Mouse (Mus musculus): ENCODE data around the gene Scaf1.
A peak's percentile ranks its signal among the peaks of the same experiment; 100 is the strongest.
"Not testable (repeated sequence)": the region's sequence is repeated elsewhere in the genome, so short reads cannot be mapped to it uniquely, and the experiment has no call there.

Scaf1 gene

DNA sequence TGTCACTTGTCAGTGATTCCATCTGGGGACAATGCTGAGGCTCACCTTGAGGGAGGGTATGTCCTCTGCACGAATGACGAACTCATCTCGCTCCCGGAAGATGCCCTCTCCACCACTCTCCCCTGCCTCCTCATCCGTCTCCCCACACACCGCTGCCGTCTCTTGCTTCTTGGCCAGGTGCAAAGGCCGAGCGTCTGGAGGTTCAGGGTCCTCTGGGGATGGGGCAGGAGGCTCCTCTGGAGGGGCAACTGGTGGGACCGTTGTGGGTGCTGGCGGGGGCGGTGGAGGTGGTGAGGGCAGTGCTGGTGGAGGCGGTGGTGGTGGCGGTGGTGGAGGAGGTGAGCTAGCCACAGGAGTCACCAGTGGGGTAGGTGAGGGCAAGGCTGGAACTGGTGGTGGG, 27.1 kb upstream of the Scaf1 start:
- no peak for DNase-seq

DNA sequence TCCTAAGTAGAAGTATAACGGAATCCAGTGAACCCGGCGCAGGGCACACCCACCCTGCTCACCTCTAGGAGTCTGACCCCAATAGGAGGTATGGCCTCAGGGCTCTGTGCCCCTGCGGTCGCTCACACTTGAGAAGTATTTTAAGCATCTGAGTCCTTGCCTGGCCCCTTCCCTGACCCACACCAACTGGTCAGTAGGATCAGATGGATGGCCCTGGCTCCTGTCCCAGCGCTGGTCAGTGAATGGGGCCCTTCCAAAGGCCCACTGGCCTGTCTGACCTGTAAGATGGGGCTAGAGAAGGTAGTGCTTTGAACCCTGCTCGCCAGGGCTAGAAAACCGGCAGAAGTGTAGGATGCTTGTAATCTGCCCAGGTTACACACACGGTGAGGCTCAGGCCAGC, 24.7 kb upstream of the Scaf1 start:
- no peak for DNase-seq

DNA sequence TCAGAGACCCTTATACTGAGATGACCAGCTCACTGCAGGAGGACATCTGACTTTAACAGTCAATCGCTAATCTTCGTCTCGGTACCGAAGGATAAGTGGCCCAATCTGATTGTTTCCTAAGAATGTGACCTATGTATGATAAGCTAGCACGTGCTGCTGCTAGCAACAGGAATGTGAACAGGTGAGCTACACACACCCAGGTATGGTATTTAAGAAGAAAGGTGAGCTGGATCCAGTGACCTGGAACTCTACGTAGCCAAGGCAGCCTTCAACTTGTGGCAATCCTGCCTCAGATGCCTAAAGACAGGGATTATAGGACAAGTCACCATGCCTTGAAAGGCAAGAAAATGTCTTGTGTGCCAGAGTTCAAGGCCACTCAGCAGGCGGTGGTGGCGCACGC, 22.2 kb upstream of the Scaf1 start:
- DNase-seq: no peak

DNA sequence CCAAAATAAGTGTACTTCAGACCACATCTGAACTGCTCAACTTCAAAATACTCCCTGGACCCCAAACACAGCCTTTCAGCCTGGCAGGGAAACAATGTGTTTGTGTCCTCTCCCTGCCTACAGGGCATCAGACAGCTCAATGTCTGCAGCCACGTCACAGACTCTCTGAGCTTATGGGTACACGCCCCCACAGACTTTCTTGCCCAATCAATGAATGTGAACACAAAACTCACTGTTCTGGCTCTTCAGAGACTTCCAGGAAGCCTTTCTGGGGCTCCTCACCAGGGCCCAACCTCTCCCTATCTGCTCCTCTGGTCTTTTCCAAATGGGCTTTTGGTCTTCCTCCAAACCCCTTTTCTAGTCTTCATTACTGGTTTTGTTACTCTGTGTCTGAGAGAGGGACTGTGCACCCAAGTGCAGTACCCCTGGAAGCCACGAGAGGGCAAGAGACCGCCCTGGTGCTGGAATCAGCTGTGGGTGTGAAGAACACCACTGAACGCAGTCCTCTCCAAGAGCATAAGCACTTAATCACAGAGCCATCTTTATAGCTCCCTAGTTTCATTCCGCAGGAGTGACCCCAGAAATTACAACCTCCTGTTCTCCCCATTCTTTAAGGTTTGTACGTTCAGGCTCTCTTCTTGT, 21.7 kb upstream of the Scaf1 start:
- peak; percentile 74 for DNase-seq

DNA sequence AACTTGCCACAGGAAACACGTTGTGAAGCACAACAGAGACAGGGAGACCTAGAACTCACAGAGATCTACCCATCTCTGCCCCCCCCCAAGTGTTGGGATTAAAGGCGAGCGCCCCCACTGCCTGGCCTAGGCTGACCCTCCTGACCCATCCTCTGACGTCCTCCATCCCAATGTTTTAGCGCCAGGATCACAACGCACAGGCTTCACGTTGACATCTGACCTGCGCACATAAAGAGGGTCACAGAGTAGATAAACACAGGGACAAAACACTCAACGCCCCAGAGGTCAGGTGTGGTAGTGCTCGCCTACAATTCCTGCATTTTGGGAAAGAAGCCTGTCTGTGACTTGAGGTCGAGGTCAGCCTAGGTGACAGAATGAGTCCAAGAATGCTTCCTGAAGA, 20.5 kb upstream of the Scaf1 start:
- no peak for DNase-seq

DNA sequence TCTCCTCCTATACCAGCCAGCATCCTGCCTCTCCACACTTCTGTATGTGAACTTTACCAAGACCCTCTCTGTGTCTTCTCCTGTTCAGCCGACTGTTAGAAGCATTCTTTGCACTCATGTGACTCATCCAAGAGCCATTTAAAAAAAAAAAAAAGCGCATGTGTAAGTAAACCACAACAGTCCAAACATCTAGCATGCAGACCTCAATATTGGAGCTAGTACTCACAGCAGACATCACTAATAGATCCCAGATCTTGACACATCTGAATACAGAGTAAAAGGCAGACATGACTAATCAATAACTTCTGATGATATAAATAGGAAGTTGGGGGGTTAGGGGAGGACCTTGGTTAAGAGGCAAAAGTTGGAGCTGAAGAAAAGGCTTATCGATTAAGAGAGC, 19.5 kb upstream of the Scaf1 start:
- no peak for DNase-seq

DNA sequence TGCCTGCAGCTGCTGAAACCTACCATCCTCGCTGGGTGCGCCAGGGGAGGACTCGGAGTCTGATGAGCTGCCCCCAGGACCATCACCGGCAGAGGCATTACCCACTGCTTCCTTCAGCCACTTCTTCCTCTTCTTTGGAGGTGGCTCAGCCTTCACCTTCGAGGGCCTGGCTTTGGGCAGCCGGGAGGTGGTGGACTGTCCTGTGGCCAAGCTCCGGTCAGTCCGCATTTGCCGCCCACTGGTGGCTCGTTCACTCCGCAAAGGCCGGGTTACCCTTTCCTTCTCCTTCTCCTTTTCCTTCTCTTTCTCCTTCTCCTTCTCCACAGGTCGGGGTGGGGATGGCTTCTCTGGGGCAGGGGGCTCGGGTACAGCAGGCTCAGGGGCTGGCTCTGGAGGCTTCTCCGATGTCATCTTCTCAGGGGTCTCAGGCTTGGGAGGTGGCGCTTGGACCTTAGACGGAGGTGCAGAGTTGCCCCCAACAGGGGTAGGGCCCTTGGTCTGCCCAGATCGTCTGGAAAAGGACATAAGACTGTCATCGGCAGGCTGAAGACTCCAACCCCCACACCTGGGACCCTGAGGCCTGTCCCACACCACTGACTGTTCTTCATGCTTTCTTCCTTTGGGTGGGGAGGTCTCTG, 17.7 kb upstream of the Scaf1 start:
- DNase-seq: no peak

DNA sequence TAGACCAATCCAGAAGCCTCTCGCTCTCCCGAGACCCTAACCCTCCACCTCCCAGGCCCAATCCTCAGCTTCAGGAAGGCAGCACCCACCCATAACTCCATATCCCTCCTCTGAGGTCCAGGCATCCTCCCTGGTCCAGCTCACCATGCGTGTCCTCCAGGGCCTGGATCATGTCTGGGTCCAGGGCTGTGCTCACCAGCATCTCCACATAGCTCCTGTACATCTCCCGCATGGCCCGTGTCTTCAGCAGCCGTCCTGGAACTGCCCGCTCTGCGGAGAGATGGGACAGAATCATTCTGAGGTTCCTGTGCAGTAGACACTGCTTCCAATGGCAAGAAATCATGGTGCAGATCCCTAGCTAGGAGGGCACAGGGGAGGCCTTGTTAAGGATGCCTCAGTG, 14.7 kb upstream of the Scaf1 start:
- no peak for DNase-seq

DNA sequence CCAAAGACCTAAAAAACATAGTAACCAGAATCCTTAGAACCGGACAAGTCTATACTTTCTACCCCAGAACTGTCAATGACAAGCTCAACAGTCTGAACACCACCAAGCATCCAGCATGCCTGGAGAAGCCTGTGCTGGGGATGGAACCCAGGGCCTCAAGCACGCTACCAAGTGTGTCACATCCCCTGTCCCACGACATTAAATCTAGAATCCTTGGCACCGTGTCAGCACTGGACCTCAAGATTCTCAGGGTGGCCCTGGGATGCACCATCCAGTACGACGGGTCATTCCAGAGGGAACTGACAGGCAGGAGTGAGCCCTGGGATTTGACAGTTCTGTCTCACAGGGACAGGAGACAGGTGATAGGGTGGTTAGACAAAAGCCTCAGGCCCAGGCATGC, 13.8 kb upstream of the Scaf1 start:
- DNase-seq: no peak

DNA sequence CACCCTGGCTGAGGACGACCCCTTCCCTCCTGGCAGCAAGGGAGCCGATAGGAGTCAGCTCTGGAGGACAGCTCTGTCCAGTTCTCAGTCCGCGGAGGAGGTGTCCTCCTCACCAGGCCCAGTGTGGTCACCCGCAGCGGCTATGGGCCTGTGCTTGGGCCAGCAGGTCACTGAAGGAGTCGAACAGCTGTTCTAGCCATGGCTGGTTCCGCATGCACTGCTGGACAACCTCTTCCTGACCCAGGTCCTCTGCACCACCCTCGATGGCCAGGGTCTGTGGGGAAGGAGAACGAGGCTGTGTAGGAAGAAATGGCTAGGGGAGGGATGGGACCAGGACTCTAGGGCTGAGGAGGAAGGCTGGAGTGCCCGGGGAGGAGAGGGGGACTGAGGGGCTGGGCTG, 12.2 kb upstream of the Scaf1 start:
- DNase-seq: no peak

DNA sequence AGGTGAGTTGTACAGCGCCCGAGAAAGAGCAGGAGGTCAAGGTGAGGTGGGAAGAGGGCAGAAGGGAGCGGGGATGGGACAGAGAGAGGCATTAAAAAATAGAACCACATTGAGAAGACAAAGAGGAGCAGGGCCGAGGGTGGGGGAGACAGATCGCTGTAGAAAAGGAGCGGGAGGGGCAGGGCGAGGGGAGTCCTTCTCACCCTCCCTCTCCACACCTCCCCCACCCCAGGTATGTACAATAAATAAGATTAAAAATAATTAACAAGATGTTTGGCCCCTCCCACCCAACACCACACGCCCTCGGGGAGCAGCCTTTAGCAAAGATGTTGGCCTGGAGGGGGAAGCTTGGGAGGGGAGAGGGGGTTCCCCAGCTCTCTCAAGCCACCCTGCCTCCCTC, 11.6 kb upstream of the Scaf1 start:
- no peak for DNase-seq

DNA sequence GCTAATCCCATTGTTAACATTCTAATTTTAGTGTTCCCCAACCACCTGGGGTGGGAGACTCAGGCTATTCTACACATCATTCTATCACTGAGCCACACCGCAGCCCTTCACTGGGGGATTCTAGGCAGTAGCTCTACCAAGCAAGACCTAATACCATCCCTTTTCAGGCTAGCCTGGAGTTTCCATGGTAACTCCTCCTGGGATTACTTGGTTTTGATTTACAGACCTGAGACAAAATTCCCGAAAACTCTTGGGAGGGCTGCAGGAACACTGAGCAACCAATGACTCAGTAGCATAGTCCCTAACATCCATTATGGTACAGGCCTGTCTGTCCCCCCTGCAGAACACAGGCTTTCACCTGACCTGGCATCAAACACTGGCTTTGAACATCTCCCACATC, 10.1 kb upstream of the Scaf1 start:
- no peak for DNase-seq

DNA sequence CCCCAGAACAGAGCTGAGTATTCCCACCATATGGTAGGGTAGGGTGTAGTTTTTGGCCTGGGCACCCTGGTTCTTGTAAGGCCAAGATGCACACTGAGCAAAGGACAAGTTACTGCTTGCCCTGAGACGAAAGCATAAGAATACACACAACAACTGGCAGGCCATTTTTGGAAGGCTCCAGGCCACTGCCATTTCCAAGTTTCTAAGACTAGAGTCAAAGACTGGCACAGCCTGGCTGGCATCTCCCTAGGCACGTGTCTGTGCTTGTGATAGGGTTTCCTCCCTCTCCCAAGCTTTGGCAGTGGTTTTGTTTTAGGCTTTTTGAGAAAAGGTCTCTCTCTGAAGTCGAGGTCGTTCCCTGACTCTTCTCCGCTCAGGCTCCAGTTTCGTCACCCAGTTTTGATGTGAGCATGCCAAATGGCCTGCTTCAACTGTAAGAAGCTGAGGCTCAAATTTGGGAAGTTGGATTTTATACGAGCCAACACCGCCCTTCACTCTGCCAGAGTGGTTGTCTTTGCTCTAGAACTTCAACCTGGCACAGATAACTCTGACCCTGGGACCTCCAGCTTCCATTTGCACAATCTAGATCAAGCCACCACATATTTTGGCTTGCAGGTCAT, 9.5 kb upstream of the Scaf1 start:
- no peak for DNase-seq

DNA sequence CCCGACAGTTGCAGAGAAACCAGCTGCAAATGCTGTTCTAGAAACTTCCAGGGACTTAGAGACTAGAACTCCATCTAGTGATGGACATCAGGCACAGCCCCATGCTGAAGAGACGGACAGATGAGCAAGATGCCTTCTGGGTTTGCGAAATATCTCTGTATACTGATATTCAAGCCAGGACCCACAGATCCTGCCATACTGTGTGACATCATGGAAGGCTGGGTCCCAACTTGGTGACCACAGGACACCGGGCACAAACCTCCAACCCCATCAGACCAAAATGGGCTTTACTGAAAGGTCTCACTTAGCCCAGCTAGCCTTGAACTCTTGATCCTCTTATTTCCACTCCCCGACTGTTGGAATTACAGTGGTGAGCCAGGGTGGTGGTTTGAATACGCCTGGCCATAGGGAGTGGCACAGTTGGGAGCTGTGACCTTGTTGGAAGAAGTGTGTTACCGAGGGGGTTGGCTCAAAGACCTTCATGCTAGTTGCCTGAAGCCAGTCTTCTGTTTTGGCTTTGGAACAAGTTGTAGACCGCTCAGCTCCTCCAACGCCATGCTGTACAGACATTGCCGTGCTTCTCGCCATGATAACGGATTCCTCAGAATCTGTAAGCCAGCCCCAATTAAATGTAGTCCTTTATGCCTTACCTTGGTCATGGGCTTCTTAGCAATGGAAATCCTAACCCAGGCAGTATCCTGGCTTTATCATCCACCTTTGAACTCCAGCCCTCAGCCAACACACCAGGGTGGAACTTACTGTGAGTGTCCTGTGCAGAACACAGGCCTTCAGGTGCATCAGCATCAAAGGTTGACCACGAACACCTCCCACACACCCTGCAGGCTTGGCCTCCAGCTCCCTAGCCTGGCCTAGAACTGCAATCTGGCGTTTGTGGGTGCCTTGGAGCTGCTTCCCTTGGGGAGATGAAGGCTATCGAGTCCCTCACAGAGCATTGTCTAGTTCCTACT, 8.4 kb upstream of the Scaf1 start:
- DNase-seq: no peak

DNA sequence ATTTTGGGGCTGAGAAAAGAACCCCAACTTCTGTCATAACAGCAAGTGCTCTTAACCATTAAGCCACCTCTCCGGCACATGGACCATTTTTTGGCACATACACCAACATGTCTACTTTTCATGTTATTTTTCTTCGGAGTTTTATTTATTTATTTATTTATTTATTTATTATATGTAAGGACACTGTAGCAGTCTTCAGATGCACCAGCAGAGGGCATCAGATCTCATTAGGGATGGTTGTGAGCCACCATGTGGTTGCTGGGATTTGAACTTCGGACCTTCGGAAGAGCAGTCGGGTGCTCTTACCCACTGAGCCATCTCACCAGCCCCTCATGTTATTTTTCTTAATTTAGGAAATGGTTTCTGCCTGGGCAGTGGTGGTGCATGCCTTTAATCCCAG, 7.5 kb upstream of the Scaf1 start:
- not testable (repeated sequence) for DNase-seq

DNA sequence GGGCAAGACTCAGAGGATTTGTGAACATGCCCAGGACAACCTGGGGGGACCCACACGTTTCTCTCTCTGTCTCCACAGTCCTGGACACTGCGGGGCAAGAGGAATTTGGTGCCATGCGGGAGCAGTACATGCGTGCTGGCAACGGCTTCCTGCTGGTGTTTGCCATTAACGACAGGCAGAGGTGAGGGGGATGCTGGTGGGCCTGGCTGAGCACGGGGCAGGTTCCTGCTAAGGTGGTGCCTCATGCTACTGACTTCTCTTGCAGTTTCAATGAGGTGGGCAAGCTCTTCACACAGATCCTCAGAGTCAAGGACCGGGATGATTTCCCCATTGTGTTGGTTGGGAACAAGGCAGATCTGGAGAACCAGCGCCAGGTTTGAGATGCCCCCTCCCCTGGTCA, 4.1 kb upstream of the Scaf1 start:
- no peak for DNase-seq

DNA sequence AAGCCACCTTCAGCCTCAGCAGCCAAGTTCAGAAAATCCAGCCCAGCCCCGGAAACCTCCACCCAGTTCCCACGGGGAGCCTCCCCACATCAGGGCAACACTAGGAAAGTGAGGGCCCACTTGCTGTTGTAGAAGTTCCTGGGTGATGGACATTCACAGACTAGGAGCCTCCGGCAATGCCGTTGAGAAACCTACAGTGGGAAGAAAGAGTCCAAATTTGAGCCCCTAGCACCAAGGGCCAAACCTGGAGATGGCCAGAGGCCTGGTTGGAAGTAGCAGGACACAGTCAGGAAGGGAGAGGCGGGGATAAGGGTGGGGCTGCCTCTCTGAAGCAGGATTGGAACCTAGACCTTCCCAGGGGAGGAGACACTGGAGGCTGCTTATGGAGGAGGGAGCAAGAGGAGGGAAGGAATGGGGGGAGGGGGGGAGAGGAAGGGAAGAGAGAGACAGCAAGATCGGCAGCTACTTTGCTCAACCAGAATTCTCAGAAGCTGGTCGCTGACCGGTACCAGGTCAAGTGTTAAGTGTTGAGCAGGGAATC, 2.9 kb upstream of the Scaf1 start:
- peak; percentile 76 for DNase-seq

DNA sequence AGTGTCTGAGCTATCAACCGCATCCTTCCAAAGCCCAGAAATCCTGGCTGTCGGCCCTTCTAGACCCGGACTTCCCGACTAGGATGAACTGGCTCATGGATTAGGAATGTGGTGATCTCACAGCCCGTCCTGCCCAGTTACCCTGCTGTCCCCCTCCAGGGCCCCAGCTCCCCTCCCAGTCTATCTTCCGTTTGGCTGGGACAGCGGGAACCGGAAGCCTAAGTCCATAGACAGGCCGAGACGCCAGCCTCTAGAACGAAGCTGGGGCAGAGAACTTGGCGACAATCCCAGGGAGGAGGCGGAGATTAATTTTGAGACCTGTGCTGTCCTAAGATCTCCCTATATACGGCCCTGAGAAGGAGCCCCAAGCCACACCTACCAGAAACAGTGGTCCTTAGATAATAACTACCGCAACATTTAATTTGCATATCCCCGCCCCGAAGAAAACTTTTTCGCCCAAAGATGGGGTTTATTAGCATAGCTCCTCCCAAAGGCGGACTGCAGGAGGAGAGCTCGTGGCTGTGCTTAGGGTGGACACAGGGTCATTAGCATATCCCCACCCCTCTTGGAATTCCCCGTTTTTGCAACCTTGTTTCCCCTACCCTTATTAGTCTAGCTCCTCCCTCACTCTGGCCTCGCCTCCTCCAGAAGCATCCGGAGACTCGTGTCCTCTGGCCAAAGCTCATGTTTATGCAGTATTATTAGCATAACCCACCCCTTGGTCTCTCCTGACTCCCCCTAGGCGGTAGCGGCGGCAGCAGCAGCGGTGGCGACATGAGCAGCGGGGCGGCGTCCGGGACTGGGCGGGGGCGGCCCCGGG, 1.3 kb upstream of the Scaf1 start, which contains the start of gene Rras:
Rras (plus strand) TSS at position 720 of the 820 bp plus-strand sequence.
- peak; percentile 89 for DNase-seq

DNA sequence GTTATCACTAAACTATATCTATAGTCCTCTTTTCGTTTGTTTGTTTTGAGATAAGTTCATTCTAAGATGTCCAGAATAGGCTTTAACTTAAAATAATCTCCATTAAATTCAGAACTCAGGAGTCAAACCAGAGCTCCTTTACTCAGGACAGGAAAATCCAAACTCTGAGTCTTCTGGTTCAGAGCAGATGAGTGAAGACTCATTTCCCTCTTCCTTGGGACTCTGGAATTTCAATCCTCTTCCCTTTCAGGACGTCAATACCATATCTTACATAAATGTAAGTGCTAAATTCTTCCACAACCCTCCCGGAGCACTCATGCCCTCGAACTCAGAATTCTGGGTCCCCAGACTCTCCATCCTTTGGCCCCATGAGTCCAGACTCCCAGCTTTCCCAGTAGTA, 598 bp upstream of the Scaf1 start:
- no peak for DNase-seq

DNA sequence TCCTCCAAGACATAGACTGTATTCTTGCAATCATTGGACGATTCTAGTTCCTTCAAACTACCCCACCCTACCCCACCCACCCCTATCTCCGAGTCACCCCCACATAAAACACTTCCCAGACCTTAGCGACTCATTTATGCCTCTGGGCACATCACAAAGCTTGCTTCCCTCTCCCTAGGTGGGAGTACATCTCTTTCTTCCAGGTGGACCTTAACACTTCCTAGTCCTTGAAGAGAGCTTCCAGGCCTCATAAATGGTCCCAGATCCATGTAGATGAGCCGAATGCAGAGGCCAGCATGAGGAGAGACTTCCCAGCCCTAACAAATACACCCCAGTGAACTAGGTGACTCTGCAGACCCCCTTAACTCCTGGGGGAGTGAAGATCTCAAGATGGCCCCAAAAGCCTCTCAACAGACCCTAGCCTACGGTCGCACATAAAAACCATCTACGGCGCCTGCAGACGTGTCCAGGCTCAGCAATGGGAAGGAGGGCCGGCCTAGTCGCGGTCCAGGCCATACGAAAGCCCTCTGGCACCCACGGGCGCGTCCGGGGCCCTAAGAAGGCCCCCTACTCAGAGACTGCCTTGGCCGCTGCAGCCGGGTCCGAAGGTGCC, 713 bp downstream of the Scaf1 start:
- DNase-seq: no peak

DNA sequence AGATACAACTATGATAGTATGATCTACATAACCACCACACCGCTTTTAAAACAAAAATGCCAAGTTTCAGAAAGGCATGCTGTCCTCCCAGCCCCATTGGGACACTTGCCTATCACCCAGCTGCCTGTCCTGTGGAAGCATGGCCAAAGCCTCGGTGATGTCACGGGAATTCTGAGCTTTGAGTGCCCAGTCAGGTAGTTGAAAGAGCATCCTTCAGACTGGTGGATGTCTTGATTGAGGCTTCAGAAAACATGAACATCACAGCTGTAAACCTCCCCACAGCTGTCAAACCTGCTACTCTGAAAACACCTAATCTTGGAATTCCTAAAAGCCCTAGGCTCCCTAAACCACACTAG, 2.1 kb downstream of the Scaf1 start:
- DNase-seq: no peak

Measured in kidney, adult 18-20 months (tissue).